Mouse (Mus musculus) embryonic facial prominence, embryonic 12.5 days (tissue): ENCODE data around the gene Irgc1. TPM values are rescaled to one million over a fixed set of nuclear protein-coding genes. Genes with fewer than 3 reads are reported as not detected.
"Not testable (repeated sequence)": the region's sequence is repeated elsewhere in the genome, so short reads cannot be mapped to it uniquely, and the experiment has no call there.

Source experiments
- ATAC-seq: fragments of 200-750 bp; cut with Nextera tagmentation; 2 replicates; pipeline ENCODE4 v1.8.0; 2017; ENCODE audit not compliant: insufficient number of reproducible peaks, insufficient read depth, low FRiP score, low TSS enrichment
- H3K27ac ChIP-seq: fragments of 300-500 bp; sonication (generic); 2 replicates; pipeline ENCODE4 v1.5.1; 2016; ENCODE audit warnings: mild to moderate bottlenecking
- H3K27me3 ChIP-seq: fragments of 300-500 bp; sonication (generic); 2 replicates; pipeline ENCODE4 v1.6.1; 2016; ENCODE audit warnings: mild to moderate bottlenecking, moderate library complexity
- H3K36me3 ChIP-seq: fragments of 300-500 bp; sonication (generic); 2 replicates; pipeline ENCODE4 v1.6.1; 2016; ENCODE audit warnings: mild to moderate bottlenecking
- H3K4me1 ChIP-seq: fragments of 300-500 bp; sonication (generic); 2 replicates; pipeline ENCODE4 v1.6.1; 2016
- H3K4me2 ChIP-seq: fragments of 300-500 bp; sonication (generic); replicated peaks from 2 replicates; pipeline ENCODE4 v1.6.1; 2016; ENCODE audit warnings: mild to moderate bottlenecking, moderate library complexity
- H3K4me3 ChIP-seq: fragments of 300-500 bp; sonication (generic); 2 replicates; pipeline ENCODE4 v1.5.1; 2016; ENCODE audit warnings: mild to moderate bottlenecking
- H3K9ac ChIP-seq: fragments of 300-500 bp; sonication (generic); 2 replicates; pipeline ENCODE4 v1.6.1; 2016; ENCODE audit warnings: mild to moderate bottlenecking, moderate library complexity
- H3K9me3 ChIP-seq: fragments of 300-500 bp; sonication (generic); 2 replicates; pipeline ENCODE4 v1.6.1; 2016; ENCODE audit warnings: mild to moderate bottlenecking, moderate library complexity
- WGBS: fragments of 180-500 bp; shearing (Covaris S2); methylation state at CpG from one replicate; pipeline ENCODE4 v1.1.7; 2016; 5-methylcytosine and 5-hydroxymethylcytosine counted together
- polyA plus RNA-seq: library from polyadenylated mRNA; unstranded; fragments of >200 nt; fragmentation: Nextera tagmentation; extraction: Ambion mirVana; gene quantifications from 2 replicates; pipeline ENCODE4 v1.2.1, GENCODE M21; 2016

Irgc1 gene
- not detected in 2 replicates for polyA plus RNA-seq

GRCm38 (mm10) chr7:24451855-24452311 lies at the start of gene Irgc1:
Gene Irgc1 (minus strand): TSS chr7:24452297.
- no peak for ATAC-seq
- Histone ChIP-seq H3K27me3 (no peaks in the 10 kb centered on the region; the same call in 1 of the 2 replicates), H3K4me2 (no peak within 1 kb of the TSS), H3K9ac (no peak within 1 kb of the TSS), H3K4me1 (no peaks in the 10 kb centered on the region), H3K36me3 (no peaks in the 10 kb centered on the region), H3K27ac (no peak within 1 kb of the TSS), H3K9me3 (no peaks in the 10 kb centered on the region), H3K4me3 (no peak within 1 kb of the TSS)
- WGBS: 83% methylated on average over 9 of the region's 9 CpGs

- Histone ChIP-seq H3K9me3 (0 out of 2 replicates have a peak, but pooled peaks cover 3% of the 10 kb centered on the region), H3K27me3 (peaks cover 43% of the 10 kb centered on the region), H3K4me3 (no peak overlapping the region), H3K4me2 (no peak overlapping the region), H3K27ac (no peak overlapping the region), H3K4me1 (peaks cover 29% of the 10 kb centered on the region), H3K36me3 (peaks cover 8% of the 10 kb centered on the region; the same call in 1 of the 2 replicates), H3K9ac (no peak overlapping the region)
- no peak for ATAC-seq
- 49% methylated on average over 21 of the region's 21 CpGs for WGBS
These were observed 49.4 kb upstream of the Irgc1 start for GRCm38 (mm10) chr7:24501492-24501891.

DNA sequence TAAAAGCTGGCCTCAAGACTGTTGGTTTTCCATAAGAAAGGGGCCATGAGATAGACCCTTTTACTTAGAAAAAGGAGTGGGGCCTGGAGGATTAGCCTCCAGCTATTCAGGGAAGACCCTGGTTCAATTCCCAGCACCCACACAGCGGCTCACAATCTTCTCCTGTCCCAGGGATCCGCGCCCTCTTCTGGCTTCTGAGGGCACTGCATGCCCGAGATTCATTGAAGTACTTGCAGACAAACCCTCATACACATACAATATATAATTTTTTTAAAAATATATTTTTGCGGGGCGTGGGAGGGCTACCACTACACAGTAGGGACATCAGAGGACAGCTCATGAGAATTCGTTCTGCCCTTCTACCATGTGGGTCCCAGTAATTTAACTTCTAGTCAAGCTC lies 48.8 kb upstream of the Irgc1 start:
- peaks cover 8% of the 10 kb centered on the region; the same call in 1 of the 2 replicates for H3K36me3 ChIP-seq
- H3K4me2 ChIP-seq: no peak overlapping the region
- H3K4me1 ChIP-seq: peaks cover 27% of the 10 kb centered on the region
- 0 out of 2 replicates have a peak, but pooled peaks cover 3% of the 10 kb centered on the region for H3K9me3 ChIP-seq
- H3K27ac ChIP-seq: no peak overlapping the region
- no peak overlapping the region for H3K9ac ChIP-seq
- H3K27me3 ChIP-seq: peaks cover 43% of the 10 kb centered on the region
- no peak for ATAC-seq
- no peak overlapping the region for H3K4me3 ChIP-seq
- WGBS: 28% methylated on average over 7 of the region's 7 CpGs

GRCm38 (mm10) chr7:24499856-24500577 lies 47.9 kb upstream of the Irgc1 start:
- Histone ChIP-seq H3K4me1 (peaks cover 19% of the 10 kb centered on the region; the same call in 1 of the 2 replicates), H3K4me2 (peak overlapping the region; percentile 65), H3K36me3 (peaks cover 8% of the 10 kb centered on the region; the same call in 1 of the 2 replicates), H3K9me3 (0 out of 2 replicates have a peak, but pooled peaks cover 3% of the 10 kb centered on the region), H3K9ac (peak overlapping the region; percentile 41; the same call in 1 of the 2 replicates), H3K4me3 (peak overlapping the region; percentile 34), H3K27me3 (peaks cover 43% of the 10 kb centered on the region), H3K27ac (no peak overlapping the region)
- WGBS: 10% methylated on average over 43 of the region's 43 CpGs
- no peak for ATAC-seq

GRCm38 (mm10) chr7:24488303-24488702 lies 36.2 kb upstream of the Irgc1 start:
- H3K27ac ChIP-seq: no peak overlapping the region
- peaks cover 10% of the 10 kb centered on the region; the same call in 1 of the 2 replicates for H3K27me3 ChIP-seq
- ATAC-seq: no peak
- H3K4me2 ChIP-seq: no peak overlapping the region
- 88% methylated on average over 8 of the region's 8 CpGs for WGBS
- peaks cover 8% of the 10 kb centered on the region; the same call in 1 of the 2 replicates for H3K4me1 ChIP-seq
- no peak overlapping the region for H3K4me3 ChIP-seq
- H3K9ac ChIP-seq: no peak overlapping the region
- H3K36me3 ChIP-seq: no peaks in the 10 kb centered on the region
- H3K9me3 ChIP-seq: no peaks in the 10 kb centered on the region

- WGBS: 41% methylated on average over 3 of the region's 3 CpGs
- Histone ChIP-seq H3K9ac (no peak overlapping the region), H3K27me3 (peaks cover 17% of the 10 kb centered on the region; the same call in 1 of the 2 replicates)
These were observed 35.3 kb upstream of the Irgc1 start for GRCm38 (mm10) chr7:24487403-24487802.

DNA sequence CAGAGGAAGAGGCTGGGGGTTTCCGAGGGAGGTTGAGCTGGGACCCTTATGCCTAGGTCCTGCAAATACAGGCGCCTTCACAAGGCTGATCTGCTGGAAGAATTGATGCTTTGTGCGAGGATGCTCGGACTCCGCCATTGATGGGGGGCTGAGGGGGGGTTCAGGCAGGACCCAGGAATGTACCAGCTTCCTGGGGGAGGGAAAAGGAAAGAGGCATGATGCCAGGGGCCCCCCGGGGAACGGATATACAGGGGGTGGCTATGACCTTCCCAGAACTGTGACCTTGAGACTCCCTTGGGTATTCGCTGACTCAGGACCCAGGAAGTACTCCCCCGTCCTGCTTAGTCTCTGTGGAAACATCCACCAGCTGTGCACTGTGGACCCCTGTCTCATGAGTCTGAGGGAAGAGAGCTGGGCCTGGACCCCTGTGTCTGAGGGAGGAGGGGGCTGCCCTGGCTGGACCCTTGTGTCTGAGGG lies 34.6 kb upstream of the Irgc1 start:
- 50% methylated on average over 9 of the region's 9 CpGs for WGBS
- Histone ChIP-seq H3K4me1 (peaks cover 15% of the 10 kb centered on the region; the same call in 1 of the 2 replicates), H3K9ac (no peak overlapping the region), H3K4me2 (no peak overlapping the region; the same call in 1 of the 2 replicates), H3K9me3 (no peaks in the 10 kb centered on the region), H3K27me3 (peaks cover 19% of the 10 kb centered on the region; the same call in 1 of the 2 replicates), H3K4me3 (no peak overlapping the region), H3K27ac (0 out of 2 replicates have a peak overlapping the region, but pooled peaks have one; percentile 41), H3K36me3 (no peaks in the 10 kb centered on the region)
- ATAC-seq: 0 out of 2 replicates have a peak, but pooled peaks have one; percentile 12

More at GRCm38 (mm10) chr7:24487403-24487802, 35.3 kb upstream of the Irgc1 start:
- Histone ChIP-seq H3K4me2 (no peak overlapping the region), H3K27ac (no peak overlapping the region), H3K36me3 (no peaks in the 10 kb centered on the region), H3K4me1 (peaks cover 15% of the 10 kb centered on the region; the same call in 1 of the 2 replicates), H3K9me3 (no peaks in the 10 kb centered on the region), H3K4me3 (no peak overlapping the region)
- ATAC-seq: no peak

GRCm38 (mm10) chr7:24485481-24485880 lies 33.4 kb upstream of the Irgc1 start:
- H3K9me3 ChIP-seq: no peaks in the 10 kb centered on the region
- peaks cover 21% of the 10 kb centered on the region for H3K4me1 ChIP-seq
- H3K27me3 ChIP-seq: peaks cover 19% of the 10 kb centered on the region; the same call in 1 of the 2 replicates
- no peak overlapping the region for H3K27ac ChIP-seq
- WGBS: 69% methylated on average over 9 of the region's 9 CpGs
- no peak for ATAC-seq
- no peak overlapping the region for H3K9ac ChIP-seq
- H3K36me3 ChIP-seq: no peaks in the 10 kb centered on the region
- H3K4me2 ChIP-seq: no peak overlapping the region
- no peak overlapping the region for H3K4me3 ChIP-seq

GRCm38 (mm10) chr7:24483291-24483690 lies 31.2 kb upstream of the Irgc1 start:
- not testable (repeated sequence) for ATAC-seq, H3K36me3 ChIP-seq, H3K9ac ChIP-seq, H3K27ac ChIP-seq, H3K9me3 ChIP-seq
- 51% methylated on average over 6 of the region's 6 CpGs for WGBS
- H3K4me1 ChIP-seq: peaks cover 21% of the 10 kb centered on the region
- H3K4me2 ChIP-seq: peak overlapping the region; percentile 98
- peak overlapping the region; percentile 66; the same call in 1 of the 2 replicates for H3K4me3 ChIP-seq
- peaks cover 24% of the 10 kb centered on the region; the same call in 1 of the 2 replicates for H3K27me3 ChIP-seq

GRCm38 (mm10) chr7:24482208-24483020 lies 30.3 kb upstream of the Irgc1 start:
- 4% methylated on average over 17 of the region's 38 CpGs for WGBS
- Histone ChIP-seq H3K9ac (peak overlapping the region; percentile 65), H3K27me3 (peaks cover 24% of the 10 kb centered on the region; the same call in 1 of the 2 replicates), H3K4me1 (peaks cover 21% of the 10 kb centered on the region), H3K4me2 (peak overlapping the region; percentile 98), H3K27ac (no peak overlapping the region), H3K4me3 (peak overlapping the region; percentile 66), H3K36me3 (no peaks in the 10 kb centered on the region), H3K9me3 (no peaks in the 10 kb centered on the region)
- 0 out of 2 replicates have a peak, but pooled peaks have one; percentile 18 for ATAC-seq
